Mouse (Mus musculus): ENCODE measurements at regions not wholly inside any gene's neighbourhood (a gene's known extent, or its start where the extent isn't known, plus 50 kb on each side); places are given as distances from the start of the nearest gene placed in this dataset.

- no peak for DNase-seq
Observed at GRCm38 (mm10) chr8:9042835-9043792, 352.8 kb upstream of the Arglu1 start.

DNA sequence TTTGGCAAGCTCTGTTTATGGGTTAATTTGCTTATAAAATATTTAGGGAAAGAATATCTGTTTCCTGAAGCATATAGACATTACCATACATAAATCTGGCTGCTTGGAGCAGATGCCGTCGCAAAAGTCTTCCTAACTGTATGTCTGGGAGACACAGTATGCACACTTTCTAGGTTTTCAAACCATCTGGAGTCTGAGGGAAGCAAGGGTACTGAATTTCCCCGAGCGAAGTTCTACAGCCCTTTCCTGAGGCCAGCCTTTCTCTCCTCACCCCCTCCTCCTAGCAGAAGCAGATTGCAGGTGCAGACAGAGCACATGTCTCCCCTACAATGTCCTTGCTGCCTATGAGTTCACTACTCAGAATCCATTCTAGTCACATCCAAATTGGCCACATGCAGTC, 338.8 kb upstream of the Arglu1 start:
- no peak for DNase-seq

GRCm38 (mm10) chr8:9027672-9028071, 337.4 kb upstream of the Arglu1 start:
- no peak for DNase-seq

DNA sequence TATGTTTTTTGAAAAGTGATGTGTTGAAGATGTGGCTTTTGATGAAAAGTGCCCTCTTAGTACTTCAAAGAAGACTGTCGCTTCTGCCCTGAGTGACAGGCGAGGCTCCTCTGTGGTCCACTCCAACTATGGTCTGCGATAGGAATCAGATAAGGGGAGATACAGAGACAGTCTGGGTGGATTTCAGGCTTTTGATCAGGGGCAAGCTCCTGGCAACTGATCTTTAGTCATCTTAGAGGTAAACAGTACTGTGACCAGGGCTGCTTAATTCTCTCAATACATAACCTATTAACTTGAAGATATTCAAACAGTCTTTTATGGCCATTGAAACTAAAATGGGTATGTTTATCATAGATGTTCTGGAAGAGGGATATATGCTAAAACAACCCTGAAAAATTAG, 335.6 kb upstream of the Arglu1 start:
- DNase-seq = no peak

GRCm38 (mm10) chr8:9025378-9025777, 335.1 kb upstream of the Arglu1 start:
- DNase-seq = no peak

- no peak for DNase-seq
Observed at GRCm38 (mm10) chr8:9020744-9021143, 330.4 kb upstream of the Arglu1 start.

DNA sequence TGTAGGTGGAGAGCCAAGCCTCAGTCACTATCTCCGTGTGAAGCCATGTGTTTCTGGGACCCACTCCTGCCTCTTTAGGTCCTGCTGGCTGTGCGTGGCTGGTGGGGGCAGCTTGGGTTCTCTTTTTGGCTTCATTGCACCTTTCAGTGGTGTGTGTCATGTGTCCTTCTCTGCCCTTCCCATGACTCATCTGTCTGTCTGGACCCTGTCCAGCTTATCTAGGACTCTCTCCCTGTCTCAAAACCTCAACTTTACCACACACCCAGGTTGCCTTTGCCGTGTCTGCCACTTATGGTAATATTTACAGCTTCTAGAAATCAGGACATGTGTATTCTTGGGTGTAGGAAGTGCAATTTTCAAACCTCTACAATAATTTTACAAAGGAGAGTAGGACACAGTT, 329.9 kb upstream of the Arglu1 start:
- DNase-seq = peak; percentile 29

DNA sequence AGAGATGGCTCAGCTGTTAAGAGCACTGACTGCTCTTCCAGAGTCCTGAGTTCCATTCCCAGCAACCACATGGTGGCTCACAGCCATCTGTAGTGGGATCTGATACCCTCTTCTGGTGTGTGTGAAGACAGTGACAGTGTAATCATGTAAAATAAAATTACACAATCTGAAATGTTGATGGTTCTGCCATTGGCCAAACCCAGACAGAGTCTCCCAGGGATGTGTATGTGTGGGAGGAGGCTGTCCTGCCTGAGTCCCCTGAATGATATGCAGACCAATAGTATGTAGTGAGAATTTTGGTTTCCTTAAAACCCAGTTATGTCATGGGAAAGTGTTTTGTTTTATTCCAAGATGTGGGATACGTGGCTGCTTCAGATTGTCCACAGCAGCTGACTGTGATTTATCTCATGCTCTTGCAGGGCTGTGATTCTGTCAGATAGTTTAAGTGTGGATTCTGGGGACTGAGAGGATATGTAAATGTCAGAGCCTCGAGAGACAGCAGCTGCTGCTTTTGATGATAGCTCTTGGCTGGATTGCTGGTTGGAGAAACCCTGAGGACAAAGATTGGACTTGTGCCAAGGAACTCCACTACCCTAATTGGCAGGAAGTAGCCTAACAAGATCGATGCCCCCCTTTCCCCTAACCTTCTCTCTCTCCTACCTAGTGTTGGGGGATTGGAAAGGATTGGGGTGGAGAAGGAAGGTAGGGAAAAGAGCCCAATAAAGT, 321.6 kb upstream of the Arglu1 start:
- no peak for DNase-seq

GRCm38 (mm10) chr8:9008006-9008780, 317.9 kb upstream of the Arglu1 start:
- DNase-seq = no peak

DNA sequence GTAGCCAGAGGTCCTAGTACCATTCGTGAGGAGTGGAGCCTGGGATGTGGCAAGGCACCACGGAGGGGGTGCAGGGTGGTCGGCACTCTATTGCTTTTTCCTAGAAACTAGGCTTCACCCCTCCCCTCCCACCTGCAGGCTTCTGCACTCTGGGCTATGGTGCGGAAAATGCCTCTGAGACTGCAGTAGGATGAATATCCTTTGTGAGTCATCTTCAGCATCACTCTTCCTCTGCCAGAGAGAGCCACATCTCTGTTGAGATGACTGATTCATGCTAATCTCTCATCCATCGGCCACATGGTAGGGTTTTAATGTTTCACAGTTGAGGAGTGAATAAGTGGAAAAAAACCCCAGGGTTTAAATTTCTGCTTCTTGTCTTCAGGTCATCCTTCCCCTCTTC, 309.6 kb upstream of the Arglu1 start:
- no peak for DNase-seq

GRCm38 (mm10) chr8:8997621-8998020, 307.3 kb upstream of the Arglu1 start:
- no peak for DNase-seq

- DNase-seq = peak; percentile 75
Observed at GRCm38 (mm10) chr8:8994596-8995189, 304.4 kb upstream of the Arglu1 start.

DNA sequence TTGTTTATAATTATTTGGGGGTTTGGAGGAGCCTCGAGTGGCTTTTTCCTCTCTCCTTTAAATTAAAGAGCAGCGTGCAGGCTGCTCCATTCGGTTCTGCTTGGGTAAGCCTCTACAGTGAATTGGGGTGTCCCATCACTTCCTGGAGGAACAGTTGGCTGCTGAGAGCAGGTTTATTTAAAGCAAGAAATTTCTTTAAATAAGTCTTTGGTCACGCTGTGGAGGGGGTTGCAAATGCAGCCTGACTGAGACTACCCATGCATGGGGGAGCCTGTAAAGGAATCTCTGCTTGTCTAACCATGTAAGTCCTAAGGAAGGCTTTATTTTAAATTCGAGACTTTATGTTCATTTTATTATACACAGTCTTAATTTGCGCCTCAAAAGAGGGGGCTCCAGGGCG, 303.7 kb upstream of the Arglu1 start:
- DNase-seq = no peak

- DNase-seq = peak; percentile 90
Observed at GRCm38 (mm10) chr8:8992461-8993032, 302.2 kb upstream of the Arglu1 start.

GRCm38 (mm10) chr8:8991026-8991425, 300.7 kb upstream of the Arglu1 start:
- peak; percentile 17 for DNase-seq

DNA sequence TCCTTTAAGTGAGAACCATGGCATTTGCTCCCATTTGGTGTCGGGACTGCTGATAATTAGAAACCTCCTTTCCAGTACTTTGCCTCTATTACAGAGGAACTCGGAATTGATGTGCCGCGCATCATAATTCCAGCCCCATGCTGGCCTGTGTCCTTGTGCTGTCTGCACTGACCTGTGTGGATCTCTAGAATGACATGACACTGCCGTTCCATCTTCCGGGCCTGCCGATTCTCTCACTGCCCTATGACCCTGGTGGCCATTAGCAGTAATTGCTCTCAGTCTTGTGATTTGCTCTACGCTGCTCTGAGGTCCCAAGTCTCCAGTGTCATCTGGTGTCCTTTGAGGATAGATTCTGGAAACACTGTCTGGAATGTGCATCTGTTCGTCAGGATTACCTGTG, 295.7 kb upstream of the Arglu1 start:
- DNase-seq = no peak

DNA sequence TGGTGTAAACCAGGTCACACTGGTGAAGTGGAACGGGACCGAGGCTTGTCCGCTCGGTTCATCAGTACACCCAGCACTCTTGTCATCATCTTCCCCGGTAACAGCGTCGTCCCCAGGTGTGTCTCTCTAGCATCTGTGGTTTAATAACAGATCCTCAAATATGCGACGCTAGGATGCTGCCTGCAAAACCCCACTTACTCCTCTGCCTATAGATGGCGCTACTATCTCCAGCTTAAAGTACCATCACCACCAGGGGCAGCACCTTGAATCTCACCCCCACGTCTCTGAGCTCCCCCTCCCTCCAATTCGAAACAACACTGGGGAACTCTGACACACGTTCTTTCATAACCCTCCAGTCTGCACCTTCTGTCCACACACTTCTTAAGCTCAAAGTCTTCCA, 295.1 kb upstream of the Arglu1 start:
- DNase-seq = no peak

DNA sequence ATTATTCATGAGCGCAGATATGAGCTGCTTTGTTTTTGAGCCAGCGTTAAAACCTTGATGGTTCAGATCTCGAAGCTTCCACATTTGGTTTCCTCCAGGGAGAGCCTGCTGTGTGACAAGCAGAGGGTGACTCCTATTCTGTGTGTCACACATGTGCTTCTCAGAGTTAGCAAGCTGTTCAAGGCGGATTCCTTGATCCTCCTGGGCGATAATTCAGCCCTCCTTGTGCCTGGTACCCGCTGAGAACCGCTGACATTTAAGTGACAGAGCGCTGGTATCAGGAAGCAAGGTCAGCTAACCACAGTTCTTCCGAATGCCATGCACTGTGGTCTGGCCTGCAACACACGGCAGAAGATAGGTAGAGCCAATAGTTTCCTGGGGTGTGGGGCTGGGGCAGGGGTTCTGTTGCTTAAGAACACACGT, 294.5 kb upstream of the Arglu1 start:
- peak; percentile 26 for DNase-seq

- no peak for DNase-seq
Observed at GRCm38 (mm10) chr8:8984159-8984828, 294.0 kb upstream of the Arglu1 start.

- DNase-seq = no peak
Observed at GRCm38 (mm10) chr8:8983133-8983661, 292.9 kb upstream of the Arglu1 start.

- no peak for DNase-seq
Observed at GRCm38 (mm10) chr8:8978969-8979368, 288.6 kb upstream of the Arglu1 start.
